Mouse (Mus musculus): ENCODE measurements around the gene Gpa33.

GRCm38 (mm10) chr1:166132367-166132766 is 2.3 kb downstream of the Gpa33 start:
- TF ChIP-seq TCF12 (IDR thresholded peaks at IDR 0.05; ENCODE audit: insufficient read depth, poor library complexity, severe bottlenecking): no peak
- TF ChIP-seq USF1 (IDR thresholded peaks at IDR 0.05; ENCODE audit: low read depth): no peak
- no peak for TF ChIP-seq E2F4 (IDR thresholded peaks at IDR 0.05; ENCODE audit: insufficient read depth)
- TF ChIP-seq POLR2A (IDR thresholded peaks at IDR 0.05; ENCODE audit: insufficient read length, low read depth): no peak
- TF ChIP-seq TCF3 (IDR thresholded peaks at IDR 0.05; ENCODE audit: insufficient read length, low read depth): no peak
- TF ChIP-seq MYOG (IDR thresholded peaks at IDR 0.05; ENCODE audit: control insufficient read depth in 1 of 3, insufficient read depth in 1 of 3, insufficient read length in 2 of 3, low read depth in 2 of 3): no peak
- no peak for TF ChIP-seq MAX (IDR thresholded peaks at IDR 0.05; ENCODE audit: low read depth)
- TF ChIP-seq POLR2AphosphoS2 (IDR thresholded peaks at IDR 0.05; ENCODE audit: insufficient read length, low read depth): no peak

All from myocyte (in vitro differentiated cells).